Mouse (Mus musculus) kidney, embryonic 16.5 days (tissue): ENCODE measurements around the gene Rnpepl1. TPM values are rescaled to one million over a fixed set of nuclear protein-coding genes. Genes with fewer than 3 reads are reported as not detected.
"Not testable (repeated sequence)": the region's sequence is repeated elsewhere in the genome, so short reads cannot be mapped to it uniquely, and the experiment has no call there.

Source experiments
- ATAC-seq: fragments of 200-750 bp; cut with Nextera tagmentation; 2 replicates; pipeline ENCODE4 v1.8.0; 2017; ENCODE audit warnings: moderate TSS enrichment; ENCODE audit not compliant: low FRiP score, low TSS enrichment
- H3K27ac ChIP-seq: fragments of 300-500 bp; sonication (generic); 2 replicates; pipeline ENCODE4 v1.5.1; 2014; ENCODE audit warnings: low read length
- H3K27me3 ChIP-seq: fragments of 300-500 bp; sonication (generic); 2 replicates; pipeline ENCODE4 v1.6.1; 2014; ENCODE audit warnings: low read length, control low read depth, mixed read lengths; ENCODE audit not compliant: insufficient read depth
- H3K36me3 ChIP-seq: fragments of 300-500 bp; sonication (generic); 2 replicates; pipeline ENCODE4 v1.6.1; 2014; ENCODE audit warnings: low read length, control low read depth, mixed read lengths; ENCODE audit not compliant: insufficient read depth
- H3K4me1 ChIP-seq: fragments of 300-500 bp; sonication (generic); 2 replicates; pipeline ENCODE4 v1.6.1; 2014; ENCODE audit warnings: low read length, control low read depth, mixed read lengths; ENCODE audit not compliant: insufficient read depth
- H3K4me2 ChIP-seq: fragments of 300-500 bp; sonication (generic); replicated peaks from 2 replicates; pipeline ENCODE4 v1.6.1; 2014; ENCODE audit warnings: low read depth, low read length
- H3K4me3 ChIP-seq: fragments of 300-500 bp; sonication (generic); 2 replicates; pipeline ENCODE4 v1.5.1; 2014; ENCODE audit warnings: mild to moderate bottlenecking, low read length
- H3K9ac ChIP-seq: fragments of 300-500 bp; sonication (generic); replicated peaks from 2 replicates; pipeline ENCODE4 v1.6.1; 2014; ENCODE audit warnings: low read length
- H3K9me3 ChIP-seq: fragments of 300-500 bp; sonication (generic); 2 replicates; pipeline ENCODE4 v1.6.1; 2016; ENCODE audit warnings: low read length, control low read depth
- WGBS: fragments of 180-500 bp; shearing (Covaris S2); extraction: QIAGEN DNeasy Blood & Tissue Kit; methylation state at CpG from one replicate; pipeline ENCODE4 v1.1.7; 2014; 5-methylcytosine and 5-hydroxymethylcytosine counted together
- polyA plus RNA-seq: library from polyadenylated mRNA; unstranded; fragments of >200 nt; fragmentation: Nextera tagmentation; extraction: Ambion mirVana; gene quantifications from 2 replicates; pipeline ENCODE4 v1.2.1, GENCODE M21; 2015

The Rnpepl1 gene
- polyA plus RNA-seq, 1 experiment from 2014 or later, result 31.1 TPM

DNA sequence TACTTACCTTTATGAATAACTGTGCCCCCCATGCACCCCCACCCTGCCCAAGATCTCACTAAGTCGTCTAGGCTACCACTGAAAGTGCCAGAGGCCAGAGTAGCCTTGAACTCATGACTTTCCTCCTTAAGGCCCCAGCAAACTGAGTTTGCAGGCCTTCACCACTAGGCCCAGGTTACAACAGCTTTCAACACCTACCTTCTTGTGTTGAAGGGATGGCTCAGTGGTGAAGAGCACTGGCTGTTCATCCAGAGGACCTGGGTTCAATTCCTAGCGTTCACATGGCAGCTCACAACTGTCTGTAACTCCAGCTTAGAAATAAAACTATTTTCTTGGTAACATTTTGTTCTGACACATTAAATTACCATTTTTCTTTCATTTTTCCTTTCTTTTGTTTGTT is 43.1 kb downstream of the Rnpepl1 start:
- no peak overlapping the region for H3K9ac ChIP-seq
- ATAC-seq, result no peak
- H3K4me2 ChIP-seq, result no peak overlapping the region
- no peaks in the 10 kb centered on the region for H3K4me1 ChIP-seq
- no peaks in the 10 kb centered on the region for H3K9me3 ChIP-seq
- H3K27ac ChIP-seq, result no peak overlapping the region
- 60% methylated on average over 2 of the region's 2 CpGs for WGBS
- no peaks in the 10 kb centered on the region for H3K27me3 ChIP-seq
- H3K4me3 ChIP-seq, result no peak overlapping the region
- H3K36me3 ChIP-seq, result no peaks in the 10 kb centered on the region

DNA sequence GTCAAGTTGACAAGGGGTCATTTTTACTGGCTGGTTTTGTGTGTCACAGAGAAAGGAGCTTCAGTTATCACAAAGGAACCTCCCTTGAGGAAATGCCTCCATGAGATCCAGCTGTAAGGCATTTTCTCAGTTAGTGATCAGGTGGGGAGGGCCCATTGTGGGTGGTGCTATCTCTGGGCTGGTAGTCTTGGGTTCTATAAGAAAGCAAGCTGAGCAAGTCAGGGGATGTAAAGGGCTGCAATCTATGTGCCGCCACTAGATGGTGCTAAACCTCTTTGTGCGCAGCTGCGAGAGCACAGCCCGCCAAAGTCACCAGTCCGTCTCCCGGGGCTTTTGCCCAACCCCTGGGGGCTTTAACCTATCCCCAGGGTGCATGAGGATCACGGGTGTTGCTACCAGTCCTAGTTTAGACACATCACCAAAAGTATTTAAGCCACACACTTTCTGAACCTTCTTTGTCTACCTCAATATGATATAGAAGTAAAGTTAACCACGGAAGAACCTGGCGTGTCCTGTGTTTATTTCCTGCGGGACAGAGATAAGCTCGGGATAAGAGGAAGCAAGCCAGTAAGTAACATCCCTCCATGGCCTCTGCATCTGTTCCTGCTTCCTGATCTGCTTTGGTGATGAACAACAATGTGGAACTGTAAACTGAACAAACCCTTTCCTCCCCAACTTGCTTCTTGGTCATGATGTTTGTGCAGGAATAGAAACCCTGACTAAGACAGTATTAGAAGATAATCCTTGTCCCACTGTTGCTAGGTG is 46.2 kb downstream of the Rnpepl1 start:
- not testable (repeated sequence) for H3K36me3 ChIP-seq, H3K9ac ChIP-seq, H3K4me1 ChIP-seq, ATAC-seq, H3K9me3 ChIP-seq, H3K27ac ChIP-seq, H3K27me3 ChIP-seq
- Histone ChIP-seq H3K4me3 (peak overlapping the region; percentile 19; the same call in 1 of the 2 replicates), H3K4me2 (peak overlapping the region; percentile 41)
- WGBS, result 7% methylated on average over 11 of the region's 11 CpGs

DNA sequence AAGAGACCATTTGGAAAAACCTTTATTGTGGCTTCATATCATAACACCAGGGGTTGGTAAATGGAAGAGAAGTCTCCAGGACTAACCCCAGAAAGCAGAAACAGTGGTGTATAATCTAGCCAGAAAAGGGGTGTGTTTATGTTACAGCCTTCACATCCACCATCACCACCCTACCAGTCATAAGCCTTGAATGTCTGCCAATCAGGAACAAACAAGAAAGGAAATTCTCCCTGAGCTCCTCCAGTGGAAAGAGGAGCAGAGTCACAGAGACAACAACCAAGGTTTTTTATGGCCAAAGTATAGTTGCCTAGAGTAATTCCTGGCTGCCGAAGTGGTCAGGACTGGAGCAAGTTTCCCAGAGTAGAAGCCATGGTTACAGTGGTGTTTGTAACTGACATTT is 48.4 kb downstream of the Rnpepl1 start:
- Histone ChIP-seq H3K4me2 (no peak overlapping the region), H3K4me3 (no peak overlapping the region), H3K27ac (no peak overlapping the region), H3K36me3 (no peaks in the 10 kb centered on the region), H3K4me1 (no peaks in the 10 kb centered on the region), H3K9me3 (no peaks in the 10 kb centered on the region), H3K9ac (no peak overlapping the region), H3K27me3 (no peaks in the 10 kb centered on the region)
- no peak for ATAC-seq
- 63% methylated on average over 1 of the region's 1 CpGs for WGBS

DNA sequence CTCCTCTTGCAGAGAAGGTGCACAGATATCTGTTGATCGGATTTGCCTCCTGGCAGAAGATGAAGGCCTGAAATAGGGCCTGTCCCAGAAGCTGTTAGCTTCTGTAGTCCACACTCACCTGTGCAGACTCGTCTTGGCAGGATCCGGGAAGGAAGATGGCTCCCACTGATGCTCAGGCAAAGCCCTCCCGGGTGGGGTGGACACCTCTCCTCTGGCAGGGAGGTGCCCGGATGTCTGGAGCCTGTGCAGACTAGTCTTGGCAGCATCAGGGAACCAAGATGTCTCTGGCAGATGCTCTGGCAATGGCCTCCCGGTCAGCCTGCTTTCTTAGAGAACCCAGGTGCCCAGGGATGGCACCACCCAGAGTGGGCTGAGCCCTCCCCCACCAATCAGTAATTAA is 60.2 kb downstream of the Rnpepl1 start:
- not testable (repeated sequence) for H3K4me1 ChIP-seq, H3K36me3 ChIP-seq, H3K4me3 ChIP-seq, ATAC-seq, H3K27me3 ChIP-seq, H3K27ac ChIP-seq, H3K4me2 ChIP-seq, H3K9ac ChIP-seq, H3K9me3 ChIP-seq
- WGBS, result 89% methylated on average over 6 of the region's 6 CpGs

DNA sequence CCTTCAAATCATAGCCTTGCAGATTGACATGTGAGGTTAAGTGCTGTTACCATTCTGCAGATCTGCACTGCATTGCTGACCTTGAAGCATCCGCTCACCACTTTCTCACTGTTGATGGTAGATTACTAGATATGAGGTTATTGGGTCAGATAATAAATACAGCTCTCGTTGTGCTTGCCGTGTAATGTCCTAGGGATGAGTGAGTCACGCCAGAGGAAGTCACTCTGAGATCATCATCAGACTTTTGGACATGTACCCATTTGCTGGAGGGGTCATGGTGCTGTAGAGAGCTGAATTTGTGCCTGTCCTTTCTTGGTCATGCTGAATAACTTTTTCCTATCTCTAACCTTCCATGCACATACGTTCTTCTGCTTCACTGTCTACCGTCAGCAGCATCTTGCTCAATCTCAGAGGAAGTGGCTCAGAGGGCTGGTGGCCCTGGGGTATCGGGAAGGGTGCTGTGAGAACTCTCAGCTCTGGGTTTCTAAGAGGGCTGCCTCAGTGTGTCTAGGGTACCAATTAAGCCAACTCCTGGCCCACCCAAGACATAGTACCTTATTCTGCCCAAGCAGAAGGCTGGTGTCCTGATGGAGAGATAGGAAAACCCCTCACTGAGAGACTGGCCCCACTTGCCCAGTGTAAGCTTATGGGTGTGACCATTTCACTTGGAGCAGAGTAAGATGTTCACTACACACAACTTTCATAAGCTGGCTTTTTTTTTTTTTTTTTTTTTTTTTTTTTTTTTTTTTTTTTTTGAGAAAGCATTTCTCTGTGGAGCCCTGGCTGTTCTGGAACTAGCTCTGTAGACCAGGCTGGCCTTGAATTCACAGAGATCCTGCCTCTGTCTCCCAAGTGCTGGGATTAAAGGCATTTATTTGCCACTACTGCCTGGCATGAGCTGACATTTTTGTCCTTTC is 61.6 kb downstream of the Rnpepl1 start:
- H3K4me3 ChIP-seq, result no peak overlapping the region
- WGBS, result 89% methylated on average over 7 of the region's 7 CpGs
- no peak for ATAC-seq
- no peaks in the 10 kb centered on the region for H3K4me1 ChIP-seq
- H3K36me3 ChIP-seq, result no peaks in the 10 kb centered on the region
- H3K4me2 ChIP-seq, result no peak overlapping the region
- H3K27ac ChIP-seq, result no peak overlapping the region
- H3K9me3 ChIP-seq, result no peaks in the 10 kb centered on the region
- H3K27me3 ChIP-seq, result no peaks in the 10 kb centered on the region
- H3K9ac ChIP-seq, result no peak overlapping the region

DNA sequence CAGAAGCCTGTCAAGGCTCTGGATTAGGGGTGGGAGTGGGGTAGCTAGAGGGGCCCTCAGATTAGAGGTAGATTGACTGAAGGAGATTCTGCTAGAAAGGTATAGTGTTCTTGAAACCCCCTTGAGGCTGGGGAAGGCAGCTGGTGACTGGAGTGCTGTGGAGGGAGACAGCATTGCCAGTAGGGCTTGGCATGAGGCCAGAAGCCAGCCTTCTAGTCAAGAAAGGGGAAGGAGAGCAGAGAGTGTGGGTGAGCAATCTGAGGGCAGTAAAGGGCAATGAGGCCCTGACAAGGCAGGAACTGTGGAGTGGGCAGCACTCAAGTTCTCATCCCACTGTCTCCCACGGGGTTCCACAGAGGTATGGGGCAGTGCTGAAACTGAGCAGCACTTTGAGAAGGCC is 62.3 kb downstream of the Rnpepl1 start:
- 67% methylated on average over 1 of the region's 1 CpGs for WGBS
- H3K36me3 ChIP-seq, result no peaks in the 10 kb centered on the region
- no peak overlapping the region for H3K4me2 ChIP-seq
- no peaks in the 10 kb centered on the region for H3K9me3 ChIP-seq
- H3K27me3 ChIP-seq, result no peaks in the 10 kb centered on the region
- no peak overlapping the region for H3K9ac ChIP-seq
- H3K27ac ChIP-seq, result no peak overlapping the region
- ATAC-seq, result 0 out of 2 replicates have a peak, but pooled peaks have one; percentile 35
- no peaks in the 10 kb centered on the region for H3K4me1 ChIP-seq
- no peak overlapping the region for H3K4me3 ChIP-seq

Other genes starting within 250 kb of the Rnpepl1 start
- 58.1 and 61.5 TPM in 2 replicates for gene Gpc1, start 79.1 kb upstream of the Rnpepl1 start, polyA plus RNA-seq
- 0.52 and 0.63 TPM in 2 replicates for gene Ankmy1, start 7.9 kb upstream of the Rnpepl1 start, polyA plus RNA-seq
- 12.3 and 13.9 TPM in 2 replicates for gene Dusp28, start 3.8 kb upstream of the Rnpepl1 start, polyA plus RNA-seq
- gene Capn10, start 23.6 kb downstream of the Rnpepl1 start, polyA plus RNA-seq, result 42.8 and 44.8 TPM in 2 replicates
- 0.50 and 0.62 TPM in 2 replicates for gene Gpr35, start 40.1 kb downstream of the Rnpepl1 start, polyA plus RNA-seq
- gene Aqp12, start 95.6 kb downstream of the Rnpepl1 start, polyA plus RNA-seq, result not detected in 2 replicates
- 7.4 and 11.6 TPM in 2 replicates for gene Kif1a, start 191.2 kb downstream of the Rnpepl1 start, polyA plus RNA-seq
- 0.32 TPM in 1 of 2 replicates, not detected in the other for gene Agxt, start 224.5 kb downstream of the Rnpepl1 start, polyA plus RNA-seq